Mouse (Mus musculus) intestine, postnatal 0 days (tissue): Measurements from ENCODE around the gene Samd4. TPM values are rescaled to one million over a fixed set of nuclear protein-coding genes. Genes with fewer than 3 reads are reported as not detected.

Experiments used
- ATAC-seq: fragments of 200-750 bp; cut with Nextera tagmentation; 2 replicates; pipeline ENCODE4 v1.8.0; 2017; ENCODE audit warnings: mild to moderate bottlenecking, moderate TSS enrichment, moderate library complexity
- H3K27ac ChIP-seq: fragments of 300-500 bp; sonication (generic); 2 replicates; pipeline ENCODE4 v1.5.1; 2014; ENCODE audit warnings: mild to moderate bottlenecking, low read depth, low read length, moderate library complexity
- H3K27me3 ChIP-seq: fragments of 300-500 bp; sonication (generic); replicated peaks from 2 replicates; pipeline ENCODE4 v1.6.1; 2014; ENCODE audit warnings: low read length, mixed read lengths; ENCODE audit not compliant: control insufficient read depth, insufficient read depth
- H3K36me3 ChIP-seq: fragments of 300-500 bp; sonication (generic); 2 replicates; pipeline ENCODE4 v1.6.1; 2014; ENCODE audit warnings: mild to moderate bottlenecking, moderate library complexity; ENCODE audit not compliant: control insufficient read depth, insufficient read depth
- H3K4me1 ChIP-seq: fragments of 300-500 bp; sonication (generic); replicated peaks from 2 replicates; pipeline ENCODE4 v1.6.1; 2014; ENCODE audit warnings: antibody characterized with exemption, low read length, mixed read lengths; ENCODE audit not compliant: control insufficient read depth, insufficient read depth
- H3K4me2 ChIP-seq: fragments of 300-500 bp; sonication (generic); replicated peaks from 2 replicates; pipeline ENCODE4 v1.6.1; 2014; ENCODE audit warnings: low read depth, mild to moderate bottlenecking, moderate library complexity
- H3K4me3 ChIP-seq: fragments of 300-500 bp; sonication (generic); 2 replicates; pipeline ENCODE4 v1.5.1; 2014; ENCODE audit warnings: low read depth, low read length
- H3K9ac ChIP-seq: fragments of 300-500 bp; sonication (generic); 2 replicates; pipeline ENCODE4 v1.6.1; 2014; ENCODE audit warnings: mild to moderate bottlenecking, low read depth, low read length
- H3K9me3 ChIP-seq: fragments of 300-500 bp; sonication (generic); 2 replicates; pipeline ENCODE4 v1.6.1; 2016; ENCODE audit warnings: mixed run types; ENCODE audit not compliant: control insufficient read depth
- CTCF ChIP-seq: sonication (generic); IDR thresholded peaks from 2 replicates; pipeline ENCODE4 v1.5.1; 2016; ENCODE audit warnings: low read depth, mild to moderate bottlenecking, control low read depth, antibody characterized with exemption, moderate library complexity
- WGBS: fragments of 180-500 bp; shearing (Covaris S2); extraction: QIAGEN DNeasy Blood & Tissue Kit; methylation state at CpG from one replicate; pipeline ENCODE4 v1.1.7; 2014; 5-methylcytosine and 5-hydroxymethylcytosine counted together
- polyA plus RNA-seq: library from polyadenylated mRNA; unstranded; fragments of >200 nt; fragmentation: Nextera tagmentation; extraction: Ambion mirVana; gene quantifications from 2 replicates; pipeline ENCODE4 v1.2.1, GENCODE M21; 2015

Samd4 gene
- polyA plus RNA-seq, 1 experiment from 2014 or later, result 3.1 TPM

DNA sequence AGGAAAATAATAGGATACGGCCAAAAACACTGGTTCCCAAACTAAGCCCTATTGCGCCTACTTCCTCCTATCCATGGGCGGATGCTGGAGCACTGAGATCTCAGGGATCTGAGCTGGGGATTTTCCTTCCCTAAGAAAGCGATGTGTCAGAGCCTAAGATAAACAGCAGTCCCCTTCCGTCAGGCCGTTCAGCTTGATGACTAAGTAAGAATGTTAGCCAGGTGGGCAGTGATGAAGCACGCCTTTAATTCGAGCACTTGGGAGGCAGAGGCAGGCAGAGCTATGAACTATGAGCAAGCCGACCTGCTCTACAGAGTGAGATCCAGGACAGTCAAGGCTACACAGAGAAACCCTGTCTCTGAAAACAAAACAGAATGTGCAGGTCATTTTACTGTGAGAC, 140.9 kb downstream of the Samd4 start:
- Histone ChIP-seq H3K9me3 (no peaks in the 10 kb centered on the region), H3K4me1 (no peaks in the 10 kb centered on the region), H3K4me2 (no peak overlapping the region), H3K36me3 (no peaks in the 10 kb centered on the region), H3K27ac (no peak overlapping the region), H3K27me3 (no peaks in the 10 kb centered on the region), H3K9ac (no peak overlapping the region), H3K4me3 (no peak overlapping the region)
- WGBS, result 74% methylated on average over 9 of the region's 9 CpGs
- no peak for TF ChIP-seq CTCF
- ATAC-seq, result no peak

DNA sequence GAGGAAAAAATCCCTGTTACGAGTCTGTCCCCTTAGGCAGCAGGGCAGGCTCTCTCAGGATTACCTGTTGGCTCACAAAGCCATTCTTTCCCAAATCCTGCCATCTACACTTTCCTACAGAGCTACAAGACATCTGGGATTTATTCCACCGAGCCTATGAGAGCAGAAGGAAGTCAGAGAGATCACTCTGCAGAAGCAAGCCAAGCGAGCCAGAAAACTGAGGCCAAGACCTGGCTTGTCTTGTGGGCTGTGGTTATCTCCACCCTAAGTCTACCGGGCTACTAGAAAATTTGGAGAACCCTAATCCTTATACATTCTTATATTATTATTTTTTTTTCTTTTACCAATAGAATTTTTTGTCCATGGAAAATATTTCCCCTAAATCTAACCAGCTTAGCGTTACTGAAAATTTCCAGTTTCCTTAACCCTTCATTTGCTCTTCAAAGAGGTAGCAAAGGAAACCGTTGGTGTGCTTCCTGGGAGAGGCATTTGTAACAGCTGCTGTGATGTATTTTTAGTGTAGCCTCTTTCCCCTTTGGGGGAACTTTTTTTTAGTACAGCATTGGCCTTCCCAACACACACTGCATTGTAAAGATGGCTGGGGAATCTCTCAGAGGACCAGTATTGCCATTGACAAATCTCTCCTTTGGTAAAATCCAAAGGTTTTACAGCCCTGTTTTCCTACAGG, 144.9 kb downstream of the Samd4 start:
- Histone ChIP-seq H3K27me3 (no peaks in the 10 kb centered on the region), H3K9me3 (no peaks in the 10 kb centered on the region), H3K4me3 (no peak overlapping the region), H3K36me3 (no peaks in the 10 kb centered on the region), H3K4me2 (no peak overlapping the region), H3K9ac (no peak overlapping the region), H3K27ac (no peak overlapping the region), H3K4me1 (no peaks in the 10 kb centered on the region)
- ATAC-seq, result no peak
- 73% methylated on average over 6 of the region's 6 CpGs for WGBS
- no peak for TF ChIP-seq CTCF

DNA sequence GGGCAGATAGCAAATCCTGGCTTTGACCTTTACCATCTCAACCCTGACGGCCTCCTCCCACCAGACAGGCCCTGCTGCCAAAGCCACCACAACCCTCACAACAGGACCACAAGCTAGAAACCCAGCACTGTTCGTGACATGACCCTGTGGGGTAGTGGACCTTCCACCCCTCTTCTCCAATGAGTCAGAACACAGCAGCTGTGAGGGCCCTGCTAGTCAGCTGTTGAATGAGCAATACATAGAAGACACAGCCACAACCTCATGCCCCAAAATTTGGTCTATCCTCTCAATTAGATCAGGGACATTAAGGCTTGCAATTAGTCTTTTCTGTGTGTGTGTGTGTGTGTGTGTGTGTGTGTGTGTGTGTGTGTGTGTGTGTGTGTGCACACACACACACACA, 148.9 kb downstream of the Samd4 start:
- no peak overlapping the region for H3K4me2 ChIP-seq
- H3K9ac ChIP-seq, result no peak overlapping the region
- H3K27me3 ChIP-seq, result no peaks in the 10 kb centered on the region
- 82% methylated on average over 2 of the region's 2 CpGs for WGBS
- H3K4me1 ChIP-seq, result no peaks in the 10 kb centered on the region
- no peak for TF ChIP-seq CTCF
- H3K9me3 ChIP-seq, result no peaks in the 10 kb centered on the region
- no peak overlapping the region for H3K27ac ChIP-seq
- no peak for ATAC-seq
- H3K36me3 ChIP-seq, result no peaks in the 10 kb centered on the region
- no peak overlapping the region for H3K4me3 ChIP-seq

DNA sequence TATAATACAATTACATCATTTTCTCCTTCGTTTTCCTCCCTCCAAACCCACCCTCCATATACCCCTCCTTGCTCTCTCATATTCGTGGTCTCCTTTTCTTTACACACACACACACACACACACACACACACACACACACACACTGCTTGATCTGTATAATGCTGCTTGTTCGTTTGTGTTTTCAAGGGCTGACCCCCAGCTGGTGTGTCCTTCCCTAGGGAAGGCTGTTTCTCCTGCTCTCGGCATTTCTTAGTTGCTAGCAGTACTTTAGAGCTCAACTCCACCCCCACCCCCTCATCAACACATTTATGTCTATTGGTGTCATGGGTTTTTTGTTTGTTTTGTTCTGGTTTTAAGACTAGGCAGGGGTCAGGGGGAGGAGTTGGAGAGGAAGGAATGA, 149.5 kb downstream of the Samd4 start:
- Histone ChIP-seq H3K4me2 (no peak overlapping the region), H3K36me3 (no peaks in the 10 kb centered on the region), H3K27ac (no peak overlapping the region), H3K9me3 (no peaks in the 10 kb centered on the region), H3K27me3 (no peaks in the 10 kb centered on the region), H3K4me3 (no peak overlapping the region), H3K4me1 (no peaks in the 10 kb centered on the region), H3K9ac (no peak overlapping the region)
- ATAC-seq, result no peak
- no peak for TF ChIP-seq CTCF
- WGBS, result 48% methylated on average over 4 of the region's 4 CpGs

DNA sequence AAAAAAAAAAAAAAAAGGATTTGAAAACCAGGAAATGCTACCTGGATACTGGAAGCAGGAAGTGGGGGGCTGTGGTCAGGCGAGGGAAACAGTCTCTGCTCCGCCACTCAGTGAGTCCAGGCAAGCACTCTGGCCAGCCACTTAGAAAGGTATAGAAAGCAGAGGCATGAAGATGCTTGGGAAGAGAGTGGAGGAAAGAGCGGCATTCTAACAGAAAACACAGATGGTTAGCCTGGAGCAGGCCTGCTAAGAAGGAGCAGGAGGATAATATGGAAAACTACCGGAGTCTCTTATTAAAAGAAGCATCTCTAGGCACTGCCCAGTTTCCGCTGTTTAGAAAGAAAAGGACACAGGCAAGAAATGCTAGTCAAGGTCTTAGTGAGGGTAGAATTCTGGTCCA, 150.8 kb downstream of the Samd4 start:
- Histone ChIP-seq H3K4me1 (no peaks in the 10 kb centered on the region), H3K4me3 (no peak overlapping the region), H3K9me3 (no peaks in the 10 kb centered on the region), H3K36me3 (no peaks in the 10 kb centered on the region), H3K27ac (no peak overlapping the region), H3K9ac (no peak overlapping the region), H3K4me2 (no peak overlapping the region), H3K27me3 (no peaks in the 10 kb centered on the region)
- whole genome bisulfite sequencing, result 87% methylated on average over 5 of the region's 5 CpGs
- no peak for ATAC-seq
- TF ChIP-seq CTCF, result no peak

DNA sequence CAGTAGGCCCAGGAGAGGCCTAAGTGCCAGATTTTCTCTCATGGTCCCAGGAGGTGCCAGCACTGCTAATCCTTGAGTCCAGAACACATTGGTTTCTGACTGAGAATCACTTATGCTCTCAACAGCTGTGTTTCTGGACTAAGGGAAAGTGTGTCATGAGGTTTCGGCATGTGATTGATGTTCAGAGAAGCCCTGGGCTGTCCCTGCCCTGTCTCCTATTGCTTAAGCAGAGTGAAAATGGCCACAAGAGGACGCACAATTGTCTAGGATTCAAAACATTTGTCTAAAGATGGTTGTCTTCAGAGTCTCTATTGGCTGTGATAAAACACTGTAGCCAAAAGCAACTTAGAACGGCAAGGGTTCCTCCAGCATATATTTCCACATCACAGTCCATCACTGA, 159.0 kb downstream of the Samd4 start:
- H3K4me3 ChIP-seq, result no peak overlapping the region
- H3K27me3 ChIP-seq, result no peaks in the 10 kb centered on the region
- H3K4me2 ChIP-seq, result no peak overlapping the region
- whole genome bisulfite sequencing, result 87% methylated on average over 3 of the region's 3 CpGs
- H3K36me3 ChIP-seq, result no peaks in the 10 kb centered on the region
- no peak overlapping the region for H3K27ac ChIP-seq
- H3K9ac ChIP-seq, result no peak overlapping the region
- ATAC-seq, result no peak
- H3K4me1 ChIP-seq, result no peaks in the 10 kb centered on the region
- no peaks in the 10 kb centered on the region for H3K9me3 ChIP-seq
- no peak for TF ChIP-seq CTCF

DNA sequence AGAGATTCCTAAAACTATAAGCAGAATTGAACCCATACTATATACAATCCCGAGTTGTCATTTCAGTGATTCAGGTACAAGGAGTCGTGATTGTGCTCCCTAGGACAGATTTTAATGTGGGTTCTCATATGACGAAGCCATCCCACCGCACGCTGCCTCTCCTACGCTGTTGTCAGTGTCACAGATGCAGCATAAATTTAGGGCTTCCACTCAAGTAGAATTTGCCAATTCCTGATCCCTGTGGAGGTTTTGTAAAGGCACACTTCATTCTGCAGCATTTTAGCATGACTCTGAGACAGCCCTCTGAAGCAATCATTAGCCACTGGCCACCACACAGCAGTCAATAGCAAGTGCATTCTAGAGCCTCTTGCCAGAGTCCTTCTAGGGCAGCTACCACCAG, 166.4 kb downstream of the Samd4 start:
- Histone ChIP-seq H3K9ac (no peak overlapping the region), H3K4me1 (no peaks in the 10 kb centered on the region), H3K36me3 (no peaks in the 10 kb centered on the region), H3K4me3 (no peak overlapping the region), H3K27me3 (no peaks in the 10 kb centered on the region), H3K27ac (no peak overlapping the region), H3K4me2 (no peak overlapping the region), H3K9me3 (no peaks in the 10 kb centered on the region)
- no peak for TF ChIP-seq CTCF
- ATAC-seq, result no peak
- WGBS, result 95% methylated on average over 6 of the region's 6 CpGs
